Mouse (Mus musculus): ENCODE data around the gene Myh9. TPM values are rescaled to one million over a fixed set of nuclear protein-coding genes. Genes with fewer than 3 reads are reported as not detected.

Gene Myh9
- polyA plus RNA-seq, 1 experiment from 2014 or later: 14.5 TPM

- 92% methylated on average over 5 of the region's 5 CpGs for WGBS
- H3K4me2 ChIP-seq: no peak overlapping the region
- H3K27me3 ChIP-seq: no peaks in the 10 kb centered on the region
- no peak overlapping the region for H3K9ac ChIP-seq
- H3K4me3 ChIP-seq: no peak overlapping the region
- peaks cover 17% of the 10 kb centered on the region for H3K4me1 ChIP-seq (replicated peaks)
- no peak for ATAC-seq (ENCODE audit: low FRiP score)
- no peak overlapping the region for H3K27ac ChIP-seq
- no peaks in the 10 kb centered on the region for H3K9me3 ChIP-seq
- 0 out of 2 replicates have a peak, but pooled peaks cover 8% of the 10 kb centered on the region for H3K36me3 ChIP-seq
Measured at GRCm38 (mm10) chr15:77830481-77831137, 11.4 kb downstream of the Myh9 start.

GRCm38 (mm10) chr15:77829542-77829941 lies 12.4 kb downstream of the Myh9 start:
- H3K27ac ChIP-seq: no peak overlapping the region
- H3K27me3 ChIP-seq: no peaks in the 10 kb centered on the region
- H3K36me3 ChIP-seq: 0 out of 2 replicates have a peak, but pooled peaks cover 8% of the 10 kb centered on the region
- ATAC-seq (ENCODE audit: low FRiP score): no peak
- no peak overlapping the region for H3K9ac ChIP-seq
- no peak overlapping the region for H3K4me2 ChIP-seq
- H3K9me3 ChIP-seq: no peaks in the 10 kb centered on the region
- H3K4me1 ChIP-seq (replicated peaks): peaks cover 15% of the 10 kb centered on the region
- no peak overlapping the region for H3K4me3 ChIP-seq
- 77% methylated on average over 2 of the region's 2 CpGs for WGBS

- H3K36me3 ChIP-seq: 0 out of 2 replicates have a peak, but pooled peaks cover 8% of the 10 kb centered on the region
- no peak overlapping the region for H3K4me2 ChIP-seq
- H3K27ac ChIP-seq: no peak overlapping the region
- ATAC-seq (ENCODE audit: low FRiP score): no peak
- no peaks in the 10 kb centered on the region for H3K9me3 ChIP-seq
- H3K4me3 ChIP-seq: no peak overlapping the region
- peaks cover 15% of the 10 kb centered on the region for H3K4me1 ChIP-seq (replicated peaks)
- no peak overlapping the region for H3K9ac ChIP-seq
- 95% methylated on average over 6 of the region's 6 CpGs for WGBS
- no peaks in the 10 kb centered on the region for H3K27me3 ChIP-seq
Measured at GRCm38 (mm10) chr15:77828910-77829309, 13.1 kb downstream of the Myh9 start.

- no peak for ATAC-seq (ENCODE audit: low FRiP score)
- Histone ChIP-seq H3K27ac (no peak overlapping the region), H3K4me2 (no peak overlapping the region), H3K9ac (no peak overlapping the region; the same call in 1 of the 2 replicates), H3K27me3 (no peaks in the 10 kb centered on the region), H3K4me1 (replicated peaks) (peaks cover 21% of the 10 kb centered on the region), H3K4me3 (no peak overlapping the region), H3K36me3 (0 out of 2 replicates have a peak, but pooled peaks cover 8% of the 10 kb centered on the region), H3K9me3 (no peaks in the 10 kb centered on the region)
- 88% methylated on average over 12 of the region's 12 CpGs for WGBS
Measured at GRCm38 (mm10) chr15:77828242-77828641, 13.7 kb downstream of the Myh9 start.

- Histone ChIP-seq H3K9me3 (no peaks in the 10 kb centered on the region), H3K9ac (peak overlapping the region; percentile 30; the same call in 1 of the 2 replicates), H3K4me2 (no peak overlapping the region), H3K27ac (no peak overlapping the region), H3K4me1 (replicated peaks) (peaks cover 21% of the 10 kb centered on the region), H3K27me3 (no peaks in the 10 kb centered on the region), H3K36me3 (0 out of 2 replicates have a peak, but pooled peaks cover 8% of the 10 kb centered on the region), H3K4me3 (no peak overlapping the region)
- no peak for ATAC-seq (ENCODE audit: low FRiP score)
- 13% methylated on average over 6 of the region's 6 CpGs for WGBS
Measured at GRCm38 (mm10) chr15:77827794-77828193, 14.2 kb downstream of the Myh9 start.

DNA sequence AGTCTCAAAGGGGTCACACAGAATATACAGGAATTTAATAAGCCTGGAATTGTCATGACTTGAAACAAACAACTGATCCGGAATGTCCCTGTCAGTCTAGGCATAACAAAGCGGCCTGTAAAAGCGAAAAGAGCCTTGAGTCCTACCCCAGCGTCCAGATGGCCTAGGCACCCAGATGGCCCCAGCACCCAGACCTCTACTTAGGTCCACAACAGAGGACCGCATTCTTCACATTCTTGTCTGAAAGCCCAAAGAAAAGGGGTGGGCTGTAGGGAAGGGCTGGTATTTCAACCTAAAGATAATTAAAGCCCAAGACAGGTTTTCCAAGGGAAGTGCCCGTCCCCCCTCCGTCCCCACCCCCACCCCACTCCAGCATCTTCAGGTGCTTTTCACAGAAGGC lies 14.6 kb downstream of the Myh9 start:
- 14% methylated on average over 7 of the region's 7 CpGs for WGBS
- H3K4me3 ChIP-seq: no peak overlapping the region
- no peaks in the 10 kb centered on the region for H3K9me3 ChIP-seq
- no peak for ATAC-seq (ENCODE audit: low FRiP score)
- H3K9ac ChIP-seq: no peak overlapping the region
- peaks cover 23% of the 10 kb centered on the region for H3K4me1 ChIP-seq (replicated peaks)
- H3K27me3 ChIP-seq: no peaks in the 10 kb centered on the region
- no peak overlapping the region for H3K27ac ChIP-seq
- no peak overlapping the region for H3K4me2 ChIP-seq
- H3K36me3 ChIP-seq: 0 out of 2 replicates have a peak, but pooled peaks cover 8% of the 10 kb centered on the region

DNA sequence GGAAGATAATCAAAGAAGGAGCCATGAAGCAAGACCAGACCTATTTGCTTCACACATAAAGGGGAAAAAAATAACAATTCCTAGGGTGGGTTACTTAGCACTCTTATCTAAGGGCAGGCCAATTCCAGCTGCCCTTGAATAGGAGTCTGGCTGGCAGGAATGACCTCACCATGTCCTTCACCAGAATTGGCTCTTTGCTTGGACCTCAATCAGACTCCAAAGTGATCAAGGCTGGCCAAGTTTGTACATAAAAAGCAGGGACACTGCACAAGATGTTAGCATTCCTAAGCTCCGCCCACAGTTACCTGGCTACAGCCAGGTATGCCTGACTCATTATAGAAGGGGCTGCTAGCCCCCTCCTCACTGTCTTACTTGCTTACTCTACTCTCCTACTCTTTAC lies 16.6 kb downstream of the Myh9 start:
- no peak for ATAC-seq (ENCODE audit: low FRiP score)
- WGBS: 91% methylated on average over 1 of the region's 1 CpGs
- Histone ChIP-seq H3K9ac (no peak overlapping the region), H3K9me3 (no peaks in the 10 kb centered on the region), H3K4me1 (replicated peaks) (peaks cover 43% of the 10 kb centered on the region), H3K4me2 (no peak overlapping the region), H3K4me3 (no peak overlapping the region), H3K36me3 (no peaks in the 10 kb centered on the region), H3K27me3 (no peaks in the 10 kb centered on the region), H3K27ac (no peak overlapping the region)

GRCm38 (mm10) chr15:77824321-77824720 lies 17.7 kb downstream of the Myh9 start:
- H3K27ac ChIP-seq: no peak overlapping the region
- H3K36me3 ChIP-seq: no peaks in the 10 kb centered on the region
- no peak for ATAC-seq (ENCODE audit: low FRiP score)
- no peaks in the 10 kb centered on the region for H3K27me3 ChIP-seq
- no peak overlapping the region for H3K4me2 ChIP-seq
- no peak overlapping the region for H3K4me3 ChIP-seq
- no peak overlapping the region for H3K9ac ChIP-seq
- no peaks in the 10 kb centered on the region for H3K9me3 ChIP-seq
- WGBS: 92% methylated on average over 1 of the region's 1 CpGs
- H3K4me1 ChIP-seq (replicated peaks): peaks cover 52% of the 10 kb centered on the region

- ATAC-seq (ENCODE audit: low FRiP score): no peak
- Histone ChIP-seq H3K4me2 (no peak overlapping the region), H3K4me1 (replicated peaks) (peaks cover 54% of the 10 kb centered on the region), H3K27ac (no peak overlapping the region), H3K4me3 (no peak overlapping the region), H3K27me3 (no peaks in the 10 kb centered on the region), H3K9me3 (no peaks in the 10 kb centered on the region), H3K9ac (no peak overlapping the region), H3K36me3 (no peaks in the 10 kb centered on the region)
- 69% methylated on average over 3 of the region's 3 CpGs for WGBS
Measured at GRCm38 (mm10) chr15:77823634-77824033, 18.3 kb downstream of the Myh9 start.

DNA sequence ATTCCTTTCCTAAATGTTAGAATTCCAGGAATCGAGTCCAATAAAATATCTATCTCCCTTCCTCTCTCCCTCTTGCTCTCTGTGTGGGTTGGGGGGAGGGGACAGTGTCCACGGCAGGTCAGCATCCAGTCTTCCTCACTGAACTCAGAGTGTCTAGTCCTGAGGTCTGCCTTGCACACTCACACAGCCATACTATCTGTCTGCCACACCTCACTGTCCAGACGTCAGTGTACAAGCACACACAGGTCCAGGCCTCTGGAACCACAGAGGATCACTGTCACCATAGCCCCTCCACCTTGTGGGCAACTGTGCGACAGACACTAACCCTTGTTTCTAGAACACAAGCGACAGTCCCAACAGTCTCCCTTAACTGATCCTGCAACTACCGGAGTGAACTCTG lies 18.8 kb downstream of the Myh9 start:
- 82% methylated on average over 6 of the region's 6 CpGs for WGBS
- H3K36me3 ChIP-seq: no peaks in the 10 kb centered on the region
- no peaks in the 10 kb centered on the region for H3K9me3 ChIP-seq
- H3K27ac ChIP-seq: no peak overlapping the region
- ATAC-seq (ENCODE audit: low FRiP score): no peak
- H3K4me3 ChIP-seq: no peak overlapping the region
- H3K4me1 ChIP-seq (replicated peaks): peaks cover 54% of the 10 kb centered on the region
- H3K9ac ChIP-seq: no peak overlapping the region
- H3K27me3 ChIP-seq: no peaks in the 10 kb centered on the region
- no peak overlapping the region for H3K4me2 ChIP-seq

GRCm38 (mm10) chr15:77822671-77823070 lies 19.3 kb downstream of the Myh9 start:
- no peak overlapping the region for H3K9ac ChIP-seq
- whole genome bisulfite sequencing: 84% methylated on average over 2 of the region's 2 CpGs

GRCm38 (mm10) chr15:77822057-77822466 lies 19.9 kb downstream of the Myh9 start:
- no peak overlapping the region for H3K4me2 ChIP-seq
- H3K4me1 ChIP-seq (replicated peaks): peaks cover 54% of the 10 kb centered on the region
- H3K4me3 ChIP-seq: no peak overlapping the region
- H3K9ac ChIP-seq: no peak overlapping the region
- H3K9me3 ChIP-seq: no peaks in the 10 kb centered on the region
- WGBS: 66% methylated on average over 5 of the region's 5 CpGs
- no peak overlapping the region for H3K27ac ChIP-seq
- no peaks in the 10 kb centered on the region for H3K27me3 ChIP-seq
- no peaks in the 10 kb centered on the region for H3K36me3 ChIP-seq
- ATAC-seq (ENCODE audit: low FRiP score): no peak

More at GRCm38 (mm10) chr15:77822671-77823070, 19.3 kb downstream of the Myh9 start:
- no peak overlapping the region for H3K4me2 ChIP-seq
- peaks cover 54% of the 10 kb centered on the region for H3K4me1 ChIP-seq (replicated peaks)
- H3K27me3 ChIP-seq: no peaks in the 10 kb centered on the region
- H3K9me3 ChIP-seq: no peaks in the 10 kb centered on the region
- H3K27ac ChIP-seq: no peak overlapping the region
- ATAC-seq (ENCODE audit: low FRiP score): no peak
- H3K4me3 ChIP-seq: no peak overlapping the region
- no peaks in the 10 kb centered on the region for H3K36me3 ChIP-seq

DNA sequence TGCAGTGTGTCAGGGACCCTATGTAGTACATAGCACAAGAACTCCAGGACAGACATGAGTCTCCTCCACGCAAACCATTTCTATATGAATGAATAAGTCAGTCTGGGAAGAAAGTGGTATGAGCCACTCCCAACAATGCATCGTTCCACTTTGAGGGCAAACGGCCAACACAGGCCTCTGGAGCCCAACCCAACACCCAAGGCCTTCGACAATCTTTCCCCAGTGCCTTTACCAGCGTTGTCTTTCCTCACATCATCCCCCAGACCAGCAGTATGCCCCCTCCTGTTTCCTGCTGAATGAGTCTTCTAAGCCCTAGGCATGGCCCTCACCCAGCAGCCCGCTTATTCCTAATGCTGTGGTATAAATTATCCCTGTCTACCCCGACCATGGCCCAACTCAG lies 20.6 kb downstream of the Myh9 start:
- H3K27me3 ChIP-seq: no peaks in the 10 kb centered on the region
- H3K4me2 ChIP-seq: no peak overlapping the region
- peaks cover 56% of the 10 kb centered on the region for H3K4me1 ChIP-seq (replicated peaks)
- H3K9me3 ChIP-seq: no peaks in the 10 kb centered on the region
- WGBS: 66% methylated on average over 7 of the region's 7 CpGs
- H3K27ac ChIP-seq: no peak overlapping the region
- H3K36me3 ChIP-seq: no peaks in the 10 kb centered on the region
- no peak overlapping the region for H3K9ac ChIP-seq
- ATAC-seq (ENCODE audit: low FRiP score): no peak
- no peak overlapping the region for H3K4me3 ChIP-seq
